Mouse (Mus musculus): ENCODE results near the gene Gm9999.

DNA sequence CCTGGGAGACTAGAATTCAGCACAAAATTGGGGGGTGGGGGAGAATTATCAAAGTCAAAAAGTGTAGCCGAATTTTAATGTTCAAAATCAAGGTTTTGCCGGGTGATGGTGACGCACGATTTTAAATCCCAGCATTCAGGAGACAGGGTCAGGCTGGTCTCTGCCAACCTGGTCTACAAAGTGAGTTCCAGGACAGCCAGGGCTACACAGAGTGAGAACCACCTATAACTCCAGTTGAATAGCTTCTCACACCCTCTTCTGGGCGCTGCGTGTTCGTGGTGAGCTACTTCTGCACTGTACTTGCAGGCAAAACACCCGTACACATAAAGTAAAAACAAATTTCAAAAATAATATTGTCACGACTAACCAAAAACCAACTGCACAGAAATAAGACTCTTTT, 24.5 kb upstream of the Gm9999 start:
- TF ChIP-seq TAL1 (IDR thresholded peaks at IDR 0.05; ENCODE audit: low read length) (no peak), GATA1 (IDR thresholded peaks at IDR 0.05; ENCODE audit: low read length) (no peak)
